Mouse (Mus musculus): ENCODE measurements at regions not wholly inside any gene's neighbourhood (a gene's known extent, or its start where the extent isn't known, plus 50 kb on each side); places are given as distances from the start of the nearest gene placed in this dataset.

DNA sequence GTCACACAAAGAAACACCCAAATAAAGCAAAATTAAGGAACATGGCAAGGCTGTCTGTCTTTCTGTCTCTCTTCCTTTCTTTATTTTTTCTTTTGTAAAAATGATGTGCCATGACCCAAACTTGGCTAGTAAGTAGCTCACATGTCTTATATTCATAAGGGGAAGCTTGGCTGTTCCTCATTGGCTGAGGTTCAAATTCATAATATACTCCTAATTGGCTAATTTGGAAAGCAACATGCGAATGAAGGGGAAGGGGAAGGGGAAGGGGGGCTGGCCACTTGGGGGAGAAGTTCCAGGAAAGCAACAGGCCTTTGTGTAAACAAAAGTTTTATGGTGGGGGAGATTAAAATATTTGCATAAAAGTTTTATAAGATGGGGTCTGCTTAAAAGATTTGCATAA, 51.7 kb upstream of the Comtd1 start:
- no peak overlapping the region for H3K4me2 ChIP-seq (ENCODE audit: low read depth, low read length)
- peaks cover 24% of the 10 kb centered on the region for H3K4me1 ChIP-seq (ENCODE audit: control insufficient read depth, insufficient read depth, low read length)
- no peaks in the 10 kb centered on the region for H3K27me3 ChIP-seq (ENCODE audit: control insufficient read depth, insufficient read depth, low read length)
- H3K9me3 ChIP-seq (replicated peaks; ENCODE audit: control insufficient read depth, low read length), result peaks cover 2% of the 10 kb centered on the region; the same call in 1 of the 2 replicates
- H3K36me3 ChIP-seq (ENCODE audit: control insufficient read depth, insufficient read depth), result no peaks in the 10 kb centered on the region
- no peak overlapping the region for H3K9ac ChIP-seq (ENCODE audit: low read length)
- ATAC-seq (replicated peaks; ENCODE audit: extremely low read depth, insufficient read depth, low FRiP score), result no peak
- H3K27ac ChIP-seq (ENCODE audit: low read length), result no peak overlapping the region
- WGBS, result 67% methylated on average over 1 of the region's 1 CpGs
- no peak overlapping the region for H3K4me3 ChIP-seq (ENCODE audit: low read length)

Measured in heart, embryonic 16.5 days (tissue).